Mouse (Mus musculus): Measurements from ENCODE around the gene Ssc5d.
A peak's percentile ranks its signal among the peaks of the same experiment; 100 is the strongest.

The Ssc5d gene

DNA sequence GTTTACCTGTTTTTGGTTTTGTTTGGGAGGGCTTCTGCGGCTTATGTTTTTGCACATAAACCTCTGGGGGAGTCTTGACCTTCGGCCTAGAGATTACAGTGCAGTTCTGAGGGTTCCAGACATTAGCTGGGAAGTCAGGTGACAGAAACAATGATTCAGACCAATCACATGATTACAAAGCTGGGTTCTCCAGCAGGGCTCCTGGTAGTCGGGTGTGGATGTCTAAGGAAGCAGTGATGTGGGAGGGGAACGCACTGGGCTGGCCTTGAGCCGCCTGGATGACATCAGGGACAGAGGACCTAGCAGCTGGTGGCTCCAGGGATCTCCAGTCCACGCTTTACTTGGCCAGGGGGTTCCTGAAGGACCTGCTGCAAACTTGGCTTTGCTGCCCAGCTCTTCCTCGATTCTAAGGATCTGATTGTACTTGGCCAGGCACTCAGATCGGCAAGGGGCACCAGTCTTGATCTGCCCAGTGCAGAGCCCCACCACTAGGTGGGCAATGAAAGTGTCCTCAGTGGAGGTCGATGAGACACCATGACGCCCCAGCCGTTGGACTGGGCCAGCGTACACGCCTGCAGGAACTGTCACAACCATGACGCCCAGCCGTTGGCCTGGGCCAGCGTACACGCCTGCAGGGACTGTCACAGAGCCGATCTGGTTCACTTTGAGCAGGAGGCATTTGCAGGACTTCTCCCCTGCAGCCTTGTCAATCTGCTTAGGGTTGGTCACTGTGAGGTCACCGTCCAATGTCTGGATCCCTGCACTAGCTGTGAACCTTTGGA, 25.2 kb downstream of the Ssc5d start:
- DNase-seq = no peak

DNA sequence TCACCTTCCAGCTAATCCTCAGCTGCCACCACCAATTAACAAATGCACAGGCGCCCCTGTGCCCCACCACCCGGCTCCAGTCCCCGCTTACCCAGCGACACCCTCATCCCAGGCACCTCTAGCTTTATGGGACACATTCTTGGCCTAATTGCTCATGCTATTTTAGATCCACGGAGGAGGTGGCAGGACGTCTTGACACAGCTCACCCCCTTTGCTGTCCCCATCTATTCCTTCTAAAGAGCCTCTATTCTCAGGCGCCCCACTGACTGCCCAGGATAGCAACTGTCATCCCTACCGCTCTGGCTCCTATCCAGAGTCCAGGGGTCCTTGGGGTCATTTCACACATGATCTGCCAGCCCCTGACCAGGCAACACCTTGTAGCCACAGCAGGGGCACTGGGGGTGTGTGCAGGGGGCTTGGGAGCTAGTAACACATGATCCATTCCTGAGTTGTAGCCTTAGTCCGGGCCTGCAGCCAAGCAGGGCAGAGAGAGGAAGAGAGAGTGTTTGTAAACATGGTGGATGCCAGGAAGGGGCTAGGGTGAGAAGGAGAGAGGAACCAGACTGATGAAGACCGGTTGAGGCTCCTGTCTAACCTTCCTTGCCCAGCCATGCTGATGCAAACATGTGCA, 28.3 kb downstream of the Ssc5d start:
- peak; percentile 79 for DNase-seq

DNA sequence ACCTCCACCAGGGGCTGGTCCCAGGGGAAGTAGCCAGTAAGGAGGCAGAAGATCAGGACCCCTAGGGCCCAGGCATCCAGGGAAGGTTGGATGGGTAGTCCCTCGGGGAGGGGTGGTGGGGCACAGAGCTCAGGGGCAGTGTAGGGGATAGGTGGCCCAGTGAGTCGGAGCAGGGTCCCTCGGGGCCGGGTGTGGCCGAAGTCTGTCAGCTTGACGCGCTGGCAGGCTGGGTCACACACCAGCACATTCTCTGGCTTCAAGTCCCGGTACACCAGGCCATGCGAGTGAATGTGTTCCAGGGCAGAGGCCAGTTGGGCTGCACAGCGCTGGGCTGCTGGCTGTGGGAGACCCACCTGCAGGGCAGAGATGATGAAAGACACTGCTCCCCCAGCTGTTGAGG, 31.8 kb downstream of the Ssc5d start:
- DNase-seq = no peak

DNA sequence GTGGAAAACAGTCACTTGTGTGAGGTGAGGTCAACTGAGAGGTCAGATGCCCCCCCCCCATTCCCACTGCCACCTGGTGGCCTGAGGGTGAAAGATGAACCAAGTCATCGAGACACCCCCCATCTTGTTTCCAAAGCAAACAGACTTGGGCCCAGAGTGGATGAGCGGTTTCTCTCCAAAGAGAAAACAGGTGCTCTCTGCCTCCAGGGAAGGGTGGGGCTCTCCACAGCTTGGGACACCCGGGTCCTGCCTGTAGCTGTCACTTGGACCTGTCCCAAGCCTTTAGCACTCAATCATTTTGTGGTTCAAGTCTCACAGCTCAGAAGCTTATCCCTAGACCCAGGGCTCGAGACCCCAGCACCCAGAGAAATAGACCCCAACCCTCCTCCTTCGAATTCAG, 37.9 kb downstream of the Ssc5d start:
- no peak for DNase-seq

DNA sequence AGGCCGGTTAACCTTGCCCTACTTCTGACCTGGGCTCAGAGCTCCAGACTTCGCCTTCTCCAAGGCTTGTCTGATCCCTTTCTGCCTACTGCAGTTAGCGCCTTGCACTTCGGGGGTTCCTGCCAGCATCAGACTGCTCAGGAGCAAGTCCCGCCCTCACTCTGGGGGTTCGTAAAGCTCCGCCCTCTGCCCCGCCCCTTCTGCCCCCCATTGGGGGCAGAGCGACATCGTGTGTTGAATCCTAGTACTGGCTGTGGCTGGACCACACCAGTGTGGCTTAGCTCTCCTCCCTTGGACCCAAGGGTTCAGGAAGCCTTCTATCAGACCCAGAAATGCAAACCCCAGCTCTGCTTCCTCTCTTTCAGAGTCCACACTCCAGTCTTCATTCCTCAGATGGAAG, 38.7 kb downstream of the Ssc5d start, which contains the start of gene Sbk2:
Gene Sbk2, minus strand, starts transcription at position 135 of the 400 bp plus-strand sequence.
- peak; percentile 93 for DNase-seq

DNA sequence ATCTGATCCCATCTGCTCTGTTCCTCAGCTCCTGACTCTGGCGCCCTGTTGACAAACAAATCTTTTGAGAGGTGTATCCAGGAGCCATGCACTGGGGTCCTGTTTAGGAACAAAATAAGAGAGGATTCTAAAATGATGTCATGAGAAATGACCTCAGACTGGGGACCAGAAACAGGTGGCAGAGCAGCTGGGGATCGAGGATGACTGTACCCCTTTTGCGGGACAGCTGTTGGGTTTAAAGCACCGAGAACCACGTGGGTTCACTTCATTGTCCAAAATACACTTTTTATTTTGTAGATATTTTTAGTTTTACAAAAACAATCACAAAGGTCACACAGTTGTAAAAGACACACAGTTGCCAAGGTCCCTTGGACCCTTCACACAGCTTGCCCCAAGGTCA, 39.4 kb downstream of the Ssc5d start:
- DNase-seq = no peak

DNA sequence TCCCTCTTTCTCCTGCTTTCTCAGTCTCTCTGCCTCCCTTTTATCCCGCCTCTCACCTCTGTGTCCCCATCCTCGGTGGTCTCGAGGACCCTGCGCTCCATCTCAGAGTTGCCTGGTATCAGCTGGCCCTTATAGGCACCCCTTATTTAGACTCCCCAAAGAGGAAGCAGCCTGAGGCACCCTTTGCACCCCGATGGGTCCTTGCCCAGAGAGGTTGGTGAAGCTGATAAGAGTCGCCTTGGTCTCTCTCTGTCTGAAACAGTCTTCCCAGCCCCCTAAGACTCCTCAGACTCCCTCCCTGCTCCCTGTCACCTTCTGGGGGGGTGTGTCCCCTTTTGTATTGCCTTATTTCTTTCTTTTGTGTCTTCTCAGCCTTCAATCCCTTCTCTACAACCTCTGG, 45.5 kb downstream of the Ssc5d start, which contains the start of gene Sbk3:
Gene Sbk3, minus strand, starts transcription at position 101 of the 400 bp plus-strand sequence.
- DNase-seq = no peak

DNA sequence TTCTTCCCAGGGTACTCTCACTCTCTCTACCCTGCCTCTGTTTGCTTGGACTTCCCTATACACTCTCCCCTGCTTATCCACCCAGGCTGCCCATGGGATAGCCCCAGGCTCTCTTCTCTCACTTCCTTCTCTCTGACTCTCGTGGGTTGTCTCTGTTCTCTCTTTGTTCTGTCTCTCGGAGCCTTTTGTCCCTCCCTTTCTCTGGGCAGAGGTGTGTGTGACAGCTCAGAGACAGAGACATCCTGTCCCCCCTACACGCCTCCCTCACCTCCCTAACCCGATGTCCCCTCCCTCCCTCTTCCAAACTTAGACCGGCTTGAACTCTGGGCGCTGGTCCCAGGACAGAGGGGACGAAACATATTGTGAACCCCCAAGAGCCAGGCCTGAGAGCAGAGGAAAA, 46.1 kb downstream of the Ssc5d start:
- DNase-seq = peak; percentile 87

DNA sequence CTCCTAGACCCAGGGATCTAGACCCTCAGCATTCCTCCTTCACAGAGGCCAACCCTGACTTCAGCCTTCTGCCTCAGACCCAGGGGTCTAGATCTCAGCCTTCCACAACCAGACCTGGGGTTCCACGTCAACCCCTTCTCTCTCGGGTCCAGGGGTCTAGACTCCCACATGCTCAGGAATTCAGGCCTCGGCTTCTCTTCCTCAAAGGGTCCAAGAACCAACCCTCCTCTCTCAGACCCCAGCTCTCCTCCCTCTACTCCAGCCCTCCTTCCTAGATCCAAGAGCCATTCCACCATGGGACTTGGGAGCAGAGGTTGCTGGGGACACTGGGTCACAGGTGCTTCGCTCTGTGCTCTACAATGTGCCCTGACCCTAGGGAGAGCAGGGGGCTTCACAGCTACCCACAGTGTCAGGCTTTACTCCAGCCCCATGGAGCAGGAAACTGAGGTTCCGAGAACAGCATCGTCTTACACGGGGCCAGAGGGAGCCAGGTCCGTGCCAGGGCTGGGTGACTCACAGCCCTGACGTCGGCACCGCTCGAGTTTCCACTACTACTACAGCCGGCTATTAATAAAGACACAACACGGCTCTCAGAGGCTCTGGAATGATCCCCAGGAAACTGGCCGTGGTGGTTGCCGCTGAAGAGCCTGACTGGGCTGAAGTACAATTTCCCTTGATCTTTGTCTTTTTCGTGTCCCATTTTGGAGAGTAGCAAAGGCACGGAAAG, 46.9 kb downstream of the Ssc5d start:
- DNase-seq = peak; percentile 82

DNA sequence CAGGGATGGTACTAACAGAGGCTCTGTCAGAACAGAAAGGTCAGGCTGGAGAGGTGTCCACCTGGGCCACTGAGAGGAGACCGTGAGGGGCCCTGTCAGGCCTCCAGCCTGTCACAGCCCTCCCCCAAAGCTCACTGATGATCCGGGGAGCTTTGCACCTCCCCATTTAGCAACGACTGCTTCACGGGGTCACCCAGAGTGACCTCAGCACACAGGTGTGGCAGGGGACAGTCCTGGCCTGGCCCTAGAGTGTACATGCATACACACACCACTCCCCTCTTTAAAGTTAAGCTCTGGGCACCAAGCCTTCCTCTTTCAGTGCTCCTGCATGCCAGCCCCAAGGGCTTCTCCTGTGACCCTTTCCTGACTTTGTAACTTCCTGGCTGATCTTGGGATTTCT, 49.9 kb downstream of the Ssc5d start:
- DNase-seq = no peak

DNA sequence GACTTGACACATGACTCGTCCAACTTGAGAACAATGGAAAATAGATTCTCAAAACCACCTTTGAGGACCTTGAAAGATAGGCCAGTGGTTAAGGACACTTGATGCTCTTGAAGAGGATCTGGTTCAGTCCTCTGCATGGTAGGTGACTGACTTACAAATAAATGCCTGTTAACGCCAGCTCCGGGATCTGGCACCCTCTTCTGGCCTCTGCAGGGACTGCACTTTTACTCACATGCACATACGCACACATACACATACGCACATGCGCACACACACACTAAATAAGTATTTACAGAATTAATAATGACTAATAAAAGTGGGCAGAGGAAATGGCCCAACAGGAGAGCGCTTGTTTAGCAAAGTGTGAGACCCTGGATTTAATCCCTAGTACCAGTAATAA, 51.2 kb downstream of the Ssc5d start:
- DNase-seq = no peak

DNA sequence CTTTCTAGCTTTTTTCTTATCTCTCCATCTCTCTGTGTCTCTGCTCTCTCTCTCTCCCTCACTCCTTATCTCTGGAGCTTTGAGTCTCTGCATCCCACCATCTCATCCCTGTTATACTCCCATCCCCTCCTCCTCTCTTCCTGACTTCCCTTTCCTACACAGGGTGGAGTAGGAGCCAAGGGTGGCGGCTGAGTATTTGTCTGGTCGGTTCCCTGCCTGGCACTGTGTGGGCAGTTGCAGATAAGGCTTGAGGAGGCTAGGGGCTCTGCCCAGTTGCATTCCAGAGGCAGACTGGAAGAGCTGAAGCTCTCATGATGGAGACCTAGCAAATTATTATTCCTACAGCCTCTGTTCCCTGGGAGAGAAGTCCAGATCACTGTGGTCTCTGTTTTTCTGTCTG, 62.7 kb downstream of the Ssc5d start:
- DNase-seq = no peak

DNA sequence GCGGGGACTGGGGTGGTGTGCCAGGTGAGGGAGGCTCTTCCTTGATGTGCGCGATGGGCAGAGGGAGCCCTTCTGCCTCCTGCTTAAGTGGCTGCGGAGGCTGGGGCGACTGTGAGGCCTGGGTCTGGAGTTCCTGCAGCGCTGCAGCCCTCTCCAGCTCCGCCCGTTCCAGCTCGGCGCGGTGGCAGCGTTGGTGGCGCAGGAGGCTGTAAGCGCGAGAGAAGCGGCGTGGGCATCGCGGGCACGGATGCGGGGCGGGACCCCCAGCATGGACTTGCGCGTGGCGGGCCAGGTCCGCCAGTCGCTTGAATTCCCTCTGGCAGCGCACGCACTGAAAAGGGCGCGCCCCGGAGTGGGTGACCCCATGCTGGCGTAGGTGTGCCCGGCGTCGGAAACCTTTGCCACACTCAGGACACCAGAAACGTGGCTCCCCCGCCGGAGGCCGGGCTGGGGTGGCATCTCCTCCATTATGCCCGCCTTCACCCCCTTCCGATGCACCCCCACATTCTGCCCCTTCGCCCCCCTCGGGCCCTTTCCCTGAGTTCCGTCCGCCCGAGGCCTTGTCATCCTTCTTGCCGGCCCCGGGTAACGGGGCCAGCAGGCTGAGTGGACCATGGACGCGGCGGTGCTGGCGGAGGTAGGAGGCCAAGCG, 67.9 kb downstream of the Ssc5d start:
- no peak for DNase-seq

DNA sequence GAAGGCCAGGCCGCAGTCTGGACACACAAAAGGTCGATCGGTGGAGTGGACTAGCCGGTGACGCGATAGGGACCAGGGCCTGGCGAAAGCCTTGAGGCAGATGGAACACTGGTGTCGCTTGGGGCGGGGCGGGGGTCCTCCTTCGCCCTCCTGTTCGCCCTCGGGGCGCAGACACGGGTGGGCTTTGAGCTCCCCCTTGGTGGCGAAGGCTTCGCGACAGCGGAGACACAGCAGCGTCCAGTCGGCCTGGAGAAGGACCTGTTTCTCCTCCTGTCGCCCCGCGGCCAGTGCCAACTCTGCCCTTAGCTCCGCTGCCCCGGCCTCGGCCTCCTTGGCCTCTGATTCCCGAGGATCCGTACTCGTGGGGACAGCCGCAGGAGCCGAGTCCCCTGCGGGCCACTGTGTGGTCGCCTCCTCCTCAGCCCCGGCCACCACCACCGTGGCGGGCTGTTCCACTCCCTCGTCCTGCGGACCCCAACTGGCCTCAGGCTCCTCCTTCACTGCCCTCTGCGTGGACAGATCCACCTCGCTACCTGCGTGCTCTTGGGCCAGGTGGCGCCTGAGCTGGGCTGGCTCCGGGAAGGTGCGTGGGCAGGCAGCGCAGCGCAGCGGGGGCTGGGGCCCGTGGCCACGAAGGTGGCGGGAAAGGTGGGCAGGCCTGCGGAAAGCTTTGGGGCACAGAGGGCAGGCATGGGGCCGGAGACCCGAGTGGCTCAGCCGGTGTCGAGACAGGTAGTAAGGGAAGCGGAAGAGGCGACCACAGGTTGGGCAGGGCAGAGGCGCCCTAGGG, 68.6 kb downstream of the Ssc5d start:
- no peak for DNase-seq
